Mouse (Mus musculus): ENCODE measurements around the gene Cul5. TPM values are rescaled to one million over a fixed set of nuclear protein-coding genes. Genes with fewer than 3 reads are reported as not detected.

Gene Cul5
- polyA plus RNA-seq, 1 experiment from 2014 or later, result 35.9 TPM

DNA sequence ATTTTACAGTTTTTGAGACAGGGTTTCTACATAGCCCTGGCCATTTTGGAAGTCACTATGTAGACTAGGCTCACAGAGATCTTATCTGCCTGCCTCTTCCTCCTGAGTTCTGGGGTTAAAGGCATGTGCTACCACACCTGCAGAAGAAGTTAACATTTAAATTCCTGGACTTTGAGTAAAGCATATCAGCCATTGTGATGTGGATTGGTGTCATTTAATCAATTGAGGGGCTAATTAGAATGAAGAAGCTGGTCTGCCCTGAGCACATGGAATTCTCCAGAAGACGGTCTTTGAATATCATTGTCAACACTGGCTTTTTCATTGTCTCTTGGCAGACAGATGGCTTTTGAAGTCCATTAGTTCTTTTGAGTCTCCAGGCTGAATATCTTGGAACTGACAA is 11.0 kb upstream of the Cul5 start:
- H3K4me2 ChIP-seq (ENCODE audit: low read length), result no peak overlapping the region
- H3K4me1 ChIP-seq (ENCODE audit: control insufficient read depth, insufficient read depth, low read length), result no peaks in the 10 kb centered on the region
- H3K9ac ChIP-seq (ENCODE audit: low read depth, low read length), result no peak overlapping the region
- 0 out of 2 replicates have a peak, but pooled peaks cover 4% of the 10 kb centered on the region for H3K9me3 ChIP-seq (replicated peaks; ENCODE audit: control insufficient read depth, low read length, poor library complexity, severe bottlenecking)
- no peak overlapping the region for H3K4me3 ChIP-seq (ENCODE audit: low read depth, low read length)
- H3K36me3 ChIP-seq (ENCODE audit: control insufficient read depth, insufficient read depth, low read length), result no peaks in the 10 kb centered on the region
- H3K27ac ChIP-seq (ENCODE audit: low read length), result no peak overlapping the region
- WGBS, result 78% methylated on average over 1 of the region's 1 CpGs
- no peaks in the 10 kb centered on the region for H3K27me3 ChIP-seq (ENCODE audit: control insufficient read depth, insufficient read depth, low read depth, low read length)
- no peak for ATAC-seq

DNA sequence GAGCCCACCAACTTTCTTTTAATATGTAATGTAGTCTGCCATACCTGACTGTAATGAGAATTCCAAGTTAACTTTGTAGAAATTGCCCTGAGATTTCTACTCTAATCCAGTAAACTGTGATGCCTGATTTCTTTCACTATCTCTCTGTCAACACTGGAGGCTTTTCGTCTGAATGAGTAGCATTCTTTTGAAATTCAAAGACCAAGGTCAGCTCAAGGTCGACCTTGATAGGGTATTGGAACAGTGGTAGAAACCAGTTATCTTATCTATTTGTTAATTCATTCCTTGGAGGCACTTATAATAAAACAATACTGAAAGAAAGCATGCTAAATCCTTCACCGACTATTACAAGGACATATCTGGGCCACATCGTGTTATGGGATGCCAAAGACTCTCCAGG is 7.1 kb upstream of the Cul5 start:
- no peak overlapping the region for H3K9ac ChIP-seq (ENCODE audit: low read depth, low read length)
- 72% methylated on average over 4 of the region's 4 CpGs for WGBS
- no peak overlapping the region for H3K4me3 ChIP-seq (ENCODE audit: low read depth, low read length)
- H3K4me2 ChIP-seq (ENCODE audit: low read length), result no peak overlapping the region
- no peaks in the 10 kb centered on the region for H3K36me3 ChIP-seq (ENCODE audit: control insufficient read depth, insufficient read depth, low read length)
- no peak overlapping the region for H3K27ac ChIP-seq (ENCODE audit: low read length)
- 0 out of 2 replicates have a peak, but pooled peaks cover 4% of the 10 kb centered on the region for H3K9me3 ChIP-seq (replicated peaks; ENCODE audit: control insufficient read depth, low read length, poor library complexity, severe bottlenecking)
- H3K4me1 ChIP-seq (ENCODE audit: control insufficient read depth, insufficient read depth, low read length), result no peaks in the 10 kb centered on the region
- no peak for ATAC-seq
- H3K27me3 ChIP-seq (ENCODE audit: control insufficient read depth, insufficient read depth, low read depth, low read length), result no peaks in the 10 kb centered on the region

DNA sequence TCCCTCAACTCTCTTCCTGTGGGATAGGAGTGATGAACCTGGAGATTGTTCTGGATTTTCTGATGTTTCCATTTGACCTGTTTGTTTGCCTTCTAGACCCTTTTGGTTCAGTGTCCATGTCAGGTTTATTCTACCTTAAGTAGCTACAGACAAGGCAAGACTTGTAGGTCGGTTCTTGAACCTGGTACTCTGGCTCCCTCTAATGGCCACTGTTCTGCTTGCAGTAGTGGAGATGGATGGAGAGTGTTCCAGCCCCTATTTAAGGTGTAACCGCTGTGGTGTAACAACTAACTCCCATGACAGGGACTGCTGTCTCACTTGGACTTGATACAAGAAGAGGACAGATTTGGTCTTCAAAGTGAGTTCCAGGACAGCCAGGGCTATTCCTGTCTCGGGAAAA is 3.8 kb upstream of the Cul5 start:
- 22% methylated on average over 3 of the region's 3 CpGs for WGBS
- Histone ChIP-seq H3K27me3 (ENCODE audit: control insufficient read depth, insufficient read depth, low read depth, low read length) (no peaks in the 10 kb centered on the region), H3K4me3 (ENCODE audit: low read depth, low read length) (no peak overlapping the region), H3K4me2 (ENCODE audit: low read length) (no peak overlapping the region), H3K36me3 (ENCODE audit: control insufficient read depth, insufficient read depth, low read length) (no peaks in the 10 kb centered on the region), H3K4me1 (ENCODE audit: control insufficient read depth, insufficient read depth, low read length) (no peaks in the 10 kb centered on the region), H3K9me3 (replicated peaks; ENCODE audit: control insufficient read depth, low read length, poor library complexity, severe bottlenecking) (0 out of 2 replicates have a peak, but pooled peaks cover 4% of the 10 kb centered on the region), H3K27ac (ENCODE audit: low read length) (no peak overlapping the region), H3K9ac (ENCODE audit: low read depth, low read length) (no peak overlapping the region)
- ATAC-seq, result no peak

DNA sequence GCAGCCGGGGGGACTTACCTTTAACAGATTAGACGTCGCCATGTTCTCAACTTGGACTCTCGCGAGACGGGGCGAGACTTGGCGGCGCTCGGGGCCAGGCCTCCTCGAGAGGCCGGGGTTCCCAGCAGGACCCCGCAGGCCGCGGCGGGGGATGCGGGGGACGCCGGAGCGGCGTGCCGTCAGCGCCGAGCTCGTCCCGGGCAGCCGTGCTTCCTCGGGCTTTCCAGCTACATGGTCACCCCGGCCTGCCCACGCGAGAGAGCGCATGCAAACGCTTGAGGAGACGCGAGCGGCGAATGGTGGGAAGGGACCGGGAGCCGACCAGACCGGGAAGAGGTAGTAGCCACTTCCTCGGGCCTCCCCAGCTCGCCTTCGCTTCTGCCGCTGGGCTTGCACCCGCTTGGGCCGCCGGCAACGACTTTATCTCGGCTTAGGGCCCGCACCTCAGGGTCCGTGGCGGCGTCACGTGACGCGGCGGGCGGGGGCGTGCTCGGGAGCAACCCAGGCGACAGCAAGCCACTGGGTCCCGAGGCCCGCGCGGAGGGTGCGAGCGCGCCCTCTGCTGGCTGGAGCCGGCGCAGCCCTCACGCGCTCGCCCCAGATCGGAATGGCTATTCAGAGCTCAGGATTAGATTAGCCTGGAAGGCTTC is 2.7 kb downstream of the Cul5 start:
- H3K27me3 ChIP-seq (ENCODE audit: control insufficient read depth, insufficient read depth, low read depth, low read length), result no peaks in the 10 kb centered on the region
- H3K36me3 ChIP-seq (ENCODE audit: control insufficient read depth, insufficient read depth, low read length), result no peaks in the 10 kb centered on the region
- peak overlapping the region; percentile 98 for H3K9ac ChIP-seq (ENCODE audit: low read depth, low read length)
- H3K9me3 ChIP-seq (replicated peaks; ENCODE audit: control insufficient read depth, low read length, poor library complexity, severe bottlenecking), result no peaks in the 10 kb centered on the region
- WGBS, result under 1% methylated on average over 67 of the region's 74 CpGs
- peak overlapping the region; percentile 98 for H3K4me3 ChIP-seq (ENCODE audit: low read depth, low read length)
- peaks cover 30% of the 10 kb centered on the region for H3K4me1 ChIP-seq (ENCODE audit: control insufficient read depth, insufficient read depth, low read length)
- H3K4me2 ChIP-seq (ENCODE audit: low read length), result peak overlapping the region; percentile 94
- peak; percentile 96 for ATAC-seq
- peak overlapping the region; percentile 98 for H3K27ac ChIP-seq (ENCODE audit: low read length)

DNA sequence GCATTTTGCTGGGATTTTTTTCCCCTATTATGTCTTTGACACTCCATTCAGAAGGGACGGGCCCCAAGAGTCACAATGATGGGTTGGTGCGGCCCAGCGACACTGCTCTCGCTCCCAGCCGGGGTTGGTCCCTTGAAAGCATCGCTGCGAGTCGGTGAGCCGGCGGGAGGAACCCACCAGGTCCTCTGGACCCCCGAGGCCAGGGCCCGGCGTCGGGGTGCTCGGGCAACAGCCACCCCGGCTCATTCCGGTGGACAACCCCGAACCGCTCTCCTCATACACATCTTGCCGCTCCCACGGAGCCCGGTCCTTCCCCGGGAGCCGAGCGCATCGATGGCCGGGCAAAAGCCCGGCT is 3.2 kb downstream of the Cul5 start:
- Histone ChIP-seq H3K4me3 (ENCODE audit: low read depth, low read length) (peak overlapping the region; percentile 98), H3K36me3 (ENCODE audit: control insufficient read depth, insufficient read depth, low read length) (no peaks in the 10 kb centered on the region), H3K27ac (ENCODE audit: low read length) (peak overlapping the region; percentile 98), H3K4me2 (ENCODE audit: low read length) (peak overlapping the region; percentile 94), H3K27me3 (ENCODE audit: control insufficient read depth, insufficient read depth, low read depth, low read length) (no peaks in the 10 kb centered on the region), H3K9ac (ENCODE audit: low read depth, low read length) (peak overlapping the region; percentile 98), H3K9me3 (replicated peaks; ENCODE audit: control insufficient read depth, low read length, poor library complexity, severe bottlenecking) (no peaks in the 10 kb centered on the region), H3K4me1 (ENCODE audit: control insufficient read depth, insufficient read depth, low read length) (peaks cover 30% of the 10 kb centered on the region)
- 0% methylated on average over 28 of the region's 28 CpGs for WGBS
- peak; percentile 51 for ATAC-seq

GRCm38 (mm10) chr9:53665428-53665827 is 4.4 kb downstream of the Cul5 start:
- Histone ChIP-seq H3K27me3 (ENCODE audit: control insufficient read depth, insufficient read depth, low read depth, low read length) (no peaks in the 10 kb centered on the region), H3K36me3 (ENCODE audit: control insufficient read depth, insufficient read depth, low read length) (no peaks in the 10 kb centered on the region), H3K4me3 (ENCODE audit: low read depth, low read length) (no peak overlapping the region; the same call in 1 of the 2 replicates), H3K27ac (ENCODE audit: low read length) (no peak overlapping the region), H3K4me2 (ENCODE audit: low read length) (peak overlapping the region; percentile 94), H3K9ac (ENCODE audit: low read depth, low read length) (no peak overlapping the region), H3K9me3 (replicated peaks; ENCODE audit: control insufficient read depth, low read length, poor library complexity, severe bottlenecking) (no peaks in the 10 kb centered on the region), H3K4me1 (ENCODE audit: control insufficient read depth, insufficient read depth, low read length) (peaks cover 30% of the 10 kb centered on the region)
- ATAC-seq, result no peak

GRCm38 (mm10) chr9:53664819-53665218 is 5.0 kb downstream of the Cul5 start:
- ATAC-seq, result no peak
- Histone ChIP-seq H3K4me2 (ENCODE audit: low read length) (peak overlapping the region; percentile 17), H3K9ac (ENCODE audit: low read depth, low read length) (no peak overlapping the region), H3K27me3 (ENCODE audit: control insufficient read depth, insufficient read depth, low read depth, low read length) (no peaks in the 10 kb centered on the region), H3K4me3 (ENCODE audit: low read depth, low read length) (no peak overlapping the region), H3K36me3 (ENCODE audit: control insufficient read depth, insufficient read depth, low read length) (no peaks in the 10 kb centered on the region), H3K4me1 (ENCODE audit: control insufficient read depth, insufficient read depth, low read length) (peaks cover 30% of the 10 kb centered on the region), H3K27ac (ENCODE audit: low read length) (no peak overlapping the region), H3K9me3 (replicated peaks; ENCODE audit: control insufficient read depth, low read length, poor library complexity, severe bottlenecking) (no peaks in the 10 kb centered on the region)
- WGBS, result 69% methylated on average over 2 of the region's 2 CpGs

- Histone ChIP-seq H3K27me3 (ENCODE audit: control insufficient read depth, insufficient read depth, low read depth, low read length) (no peaks in the 10 kb centered on the region), H3K27ac (ENCODE audit: low read length) (no peak overlapping the region), H3K36me3 (ENCODE audit: control insufficient read depth, insufficient read depth, low read length) (peaks cover 35% of the 10 kb centered on the region), H3K9me3 (replicated peaks; ENCODE audit: control insufficient read depth, low read length, poor library complexity, severe bottlenecking) (no peaks in the 10 kb centered on the region), H3K4me1 (ENCODE audit: control insufficient read depth, insufficient read depth, low read length) (no peaks in the 10 kb centered on the region), H3K4me3 (ENCODE audit: low read depth, low read length) (no peak overlapping the region), H3K4me2 (ENCODE audit: low read length) (no peak overlapping the region), H3K9ac (ENCODE audit: low read depth, low read length) (no peak overlapping the region)
- WGBS, result 95% methylated on average over 6 of the region's 6 CpGs
- ATAC-seq, result no peak
Measured at GRCm38 (mm10) chr9:53634796-53635195, 35.0 kb downstream of the Cul5 start.

GRCm38 (mm10) chr9:53615246-53615645 is 54.6 kb downstream of the Cul5 start:
- peaks cover 5% of the 10 kb centered on the region; the same call in 1 of the 2 replicates for H3K36me3 ChIP-seq (ENCODE audit: control insufficient read depth, insufficient read depth, low read length)
- 91% methylated on average over 8 of the region's 8 CpGs for WGBS
- no peaks in the 10 kb centered on the region for H3K4me1 ChIP-seq (ENCODE audit: control insufficient read depth, insufficient read depth, low read length)
- no peak overlapping the region for H3K9ac ChIP-seq (ENCODE audit: low read depth, low read length)
- H3K27ac ChIP-seq (ENCODE audit: low read length), result no peak overlapping the region
- no peak overlapping the region for H3K4me3 ChIP-seq (ENCODE audit: low read depth, low read length)
- H3K27me3 ChIP-seq (ENCODE audit: control insufficient read depth, insufficient read depth, low read depth, low read length), result no peaks in the 10 kb centered on the region
- ATAC-seq, result no peak
- no peaks in the 10 kb centered on the region for H3K9me3 ChIP-seq (replicated peaks; ENCODE audit: control insufficient read depth, low read length, poor library complexity, severe bottlenecking)
- no peak overlapping the region for H3K4me2 ChIP-seq (ENCODE audit: low read length)

All from midbrain, embryonic 16.5 days (tissue).